Mouse (Mus musculus) lung, embryonic 15.5 days (tissue): Measurements from ENCODE around the gene Stab2. TPM values are rescaled to one million over a fixed set of nuclear protein-coding genes. Genes with fewer than 3 reads are reported as not detected.

Experiments used
- ATAC-seq: fragments of 200-750 bp; cut with Nextera tagmentation; 2 replicates; pipeline ENCODE4 v1.8.0; 2017; ENCODE audit warnings: moderate number of reproducible peaks, borderline replicate concordance; ENCODE audit not compliant: low FRiP score, low TSS enrichment; ENCODE audit errors: extremely low read depth
- H3K27ac ChIP-seq: fragments of 300-500 bp; sonication (generic); 2 replicates; pipeline ENCODE4 v1.5.1; 2015; ENCODE audit warnings: moderate library complexity, mild to moderate bottlenecking, inconsistent platforms
- H3K27me3 ChIP-seq: fragments of 300-500 bp; sonication (generic); 2 replicates; pipeline ENCODE4 v1.6.1; 2015; ENCODE audit warnings: inconsistent platforms
- H3K36me3 ChIP-seq: fragments of 300-500 bp; sonication (generic); 2 replicates; pipeline ENCODE4 v1.6.1; 2015; ENCODE audit warnings: inconsistent platforms
- H3K4me1 ChIP-seq: fragments of 300-500 bp; sonication (generic); 2 replicates; pipeline ENCODE4 v1.6.1; 2015; ENCODE audit warnings: inconsistent platforms
- H3K4me2 ChIP-seq: fragments of 300-500 bp; sonication (generic); 2 replicates; pipeline ENCODE4 v1.6.1; 2015; ENCODE audit warnings: inconsistent platforms, mild to moderate bottlenecking, moderate library complexity
- H3K4me3 ChIP-seq: fragments of 300-500 bp; sonication (generic); 2 replicates; pipeline ENCODE4 v1.5.1; 2015; ENCODE audit warnings: mild to moderate bottlenecking, inconsistent platforms
- H3K9ac ChIP-seq: fragments of 300-500 bp; sonication (generic); 2 replicates; pipeline ENCODE4 v1.6.1; 2015; ENCODE audit warnings: inconsistent platforms
- H3K9me3 ChIP-seq: fragments of 300-500 bp; sonication (generic); 2 replicates; pipeline ENCODE4 v1.6.1; 2016; ENCODE audit warnings: inconsistent platforms
- WGBS: fragments of 180-500 bp; shearing (Covaris S2); methylation state at CpG from one replicate; pipeline ENCODE4 v1.1.7; 2015; 5-methylcytosine and 5-hydroxymethylcytosine counted together
- polyA plus RNA-seq: library from polyadenylated mRNA; unstranded; fragments of >200 nt; fragmentation: Nextera tagmentation; extraction: Ambion mirVana; gene quantifications from 2 replicates; pipeline ENCODE4 v1.2.1, GENCODE M21; 2015

Gene Stab2
- polyA plus RNA-seq, 1 experiment from 2014 or later = 6.2 TPM

DNA sequence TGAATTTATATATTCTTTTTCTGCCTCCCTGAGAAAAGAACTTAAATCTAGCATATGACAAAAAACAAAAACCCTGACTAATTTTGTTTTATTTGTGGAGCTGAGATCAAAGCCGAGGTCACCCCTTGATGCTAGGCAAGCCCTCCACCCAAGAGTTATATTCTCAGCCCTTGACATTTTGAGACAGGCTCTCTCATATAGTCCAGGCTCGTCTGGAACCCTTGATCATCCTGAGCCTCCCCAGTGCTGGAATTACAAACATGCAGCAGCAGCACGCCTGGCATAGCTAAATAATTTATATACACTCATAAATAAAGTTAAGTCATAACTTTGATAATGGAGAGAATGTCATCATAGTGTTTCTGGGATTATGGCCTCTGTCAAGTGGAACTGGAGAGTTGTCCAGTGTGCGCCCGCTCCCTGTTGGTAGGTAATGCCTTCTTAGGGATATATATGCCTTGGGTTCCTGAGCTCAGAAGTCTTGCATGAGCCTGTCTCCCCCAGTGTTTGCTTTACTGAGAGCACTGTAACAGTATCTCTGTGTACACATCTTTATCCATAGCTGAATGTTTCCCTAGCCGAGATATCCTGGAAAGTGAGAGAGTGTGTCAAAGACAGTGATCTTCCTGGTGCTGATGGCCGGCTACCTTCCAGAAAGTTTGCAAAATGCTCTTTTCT lies 216.2 kb downstream of the Stab2 start:
- H3K27me3 ChIP-seq = no peaks in the 10 kb centered on the region
- 46% methylated on average over 7 of the region's 7 CpGs for WGBS
- 0 out of 2 replicates have a peak overlapping the region, but pooled peaks have one; percentile 26 for H3K27ac ChIP-seq
- H3K4me3 ChIP-seq = no peak overlapping the region
- no peak overlapping the region for H3K4me2 ChIP-seq
- ATAC-seq = no peak
- no peaks in the 10 kb centered on the region for H3K9me3 ChIP-seq
- H3K36me3 ChIP-seq = no peaks in the 10 kb centered on the region
- peaks cover 24% of the 10 kb centered on the region for H3K4me1 ChIP-seq
- no peak overlapping the region for H3K9ac ChIP-seq

Other genes with a start within 250 kb of the Stab2 start
- not detected in 2 replicates for gene Gm49358, start 244.1 kb downstream of the Stab2 start, polyA plus RNA-seq
- gene Nt5dc3, start 229.0 kb downstream of the Stab2 start, polyA plus RNA-seq = 1.4 and 1.5 TPM in 2 replicates
- not detected in 2 replicates for gene 1700113H08Rik, start 50.0 kb upstream of the Stab2 start, polyA plus RNA-seq